Comparison of ENCODE assay signal across 35 mouse cellular contexts in the genomic region with DNA sequence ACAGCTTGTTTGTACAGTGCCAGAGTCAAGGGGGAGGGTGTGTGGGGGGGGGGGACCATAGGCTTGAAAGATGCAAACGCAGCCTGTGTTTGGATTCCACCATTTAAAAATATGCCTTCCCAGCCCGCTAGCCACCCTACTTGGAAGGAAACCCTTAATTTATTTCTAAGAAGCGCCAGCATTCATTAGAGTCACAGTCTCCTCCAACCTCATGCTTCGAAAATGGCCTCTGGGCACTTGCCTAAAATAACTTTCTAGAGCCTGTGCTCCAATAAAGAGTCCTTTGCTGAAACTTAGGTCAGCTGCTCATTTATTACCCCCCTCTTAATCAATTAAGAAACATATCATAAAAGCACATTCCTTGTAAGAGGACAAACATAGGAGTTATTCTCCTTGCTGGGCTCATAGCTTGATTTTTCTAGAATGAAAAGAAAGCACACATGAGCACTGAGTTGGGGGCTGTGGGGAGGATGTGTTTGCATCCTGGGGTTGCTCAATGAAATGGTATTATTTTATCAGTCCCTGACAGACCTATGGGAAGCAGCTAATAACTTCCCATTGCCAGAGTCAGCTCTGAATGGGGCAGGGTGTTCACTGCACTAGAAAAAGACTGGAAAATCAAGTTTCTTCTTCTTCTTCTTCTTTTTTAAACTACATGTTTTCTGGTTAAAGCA. TPM values are rescaled to one million over a fixed set of nuclear protein-coding genes. Genes with fewer than 3 reads are reported as not detected.
DNase-seq lines count a peak whose midpoint lies in the region; ATAC-seq and TF ChIP-seq lines count a peak whose summit lies in the region.
"Had no signal": no experiment of that assay in that cellular context is flagged by ENCODE, and none has a peak within 500 bp of the region (broad histone marks: within the 10 kb centered on the region; RNA-seq: fewer than 3 reads in every experiment).

No protein-coding gene starts in this region.

- H3K4me1 ChIP-seq in forebrain, postnatal 0 days (ENCODE audit: insufficient read depth): peaks cover 4% of the 10 kb centered on the region; the same call in 1 of the 2 replicates
- no peaks in the 10 kb centered on the region for H3K4me1 ChIP-seq in forebrain, embryonic 11.5 days (replicated peaks; ENCODE audit: control insufficient read depth, insufficient read depth, low read length)
- H3K4me1 ChIP-seq in lung, embryonic 14.5 days (ENCODE audit: insufficient read depth): no peaks in the 10 kb centered on the region
- no peaks in the 10 kb centered on the region for H3K4me1 ChIP-seq in lung, postnatal 0 days (ENCODE audit: insufficient read depth, low read depth, low read length)
- H3K4me1 ChIP-seq in stomach, embryonic 15.5 days: no peaks in the 10 kb centered on the region
- H3K4me1 ChIP-seq: intestine, embryonic 15.5 days had no signal

- H3K4me2 ChIP-seq in forebrain, postnatal 0 days (ENCODE audit: low read depth): no peak overlapping the region
- H3K4me2 ChIP-seq in forebrain, embryonic 11.5 days (ENCODE audit: low read depth, low read length, severe bottlenecking): no peak overlapping the region
- no peak overlapping the region for H3K4me2 ChIP-seq in lung, embryonic 14.5 days
- no peak overlapping the region for H3K4me2 ChIP-seq in lung, postnatal 0 days (replicated peaks; ENCODE audit: low read depth, low read length)
- no peak overlapping the region for H3K4me2 ChIP-seq in stomach, embryonic 15.5 days
- H3K4me2 ChIP-seq: intestine, embryonic 15.5 days had no signal

- 35% methylated on average over 4 of the region's 4 CpGs for WGBS in forebrain, postnatal 0 days
- whole genome bisulfite sequencing in forebrain, embryonic 11.5 days: 58% methylated on average over 4 of the region's 4 CpGs
- WGBS in lung, embryonic 14.5 days: 55% methylated on average over 4 of the region's 4 CpGs
- WGBS in lung, postnatal 0 days: 70% methylated on average over 4 of the region's 4 CpGs
- 53% methylated on average over 4 of the region's 4 CpGs for WGBS in stomach, embryonic 15.5 days

- H3K9ac ChIP-seq in forebrain, postnatal 0 days: no peak overlapping the region
- H3K9ac ChIP-seq in forebrain, embryonic 11.5 days (ENCODE audit: low read length): no peak overlapping the region
- no peak overlapping the region for H3K9ac ChIP-seq in lung, embryonic 14.5 days
- H3K9ac ChIP-seq in lung, postnatal 0 days (replicated peaks; ENCODE audit: low read depth): no peak overlapping the region
- no peak overlapping the region for H3K9ac ChIP-seq in stomach, embryonic 15.5 days
- H3K9ac ChIP-seq: intestine, embryonic 15.5 days had no signal

- H3K27ac ChIP-seq in forebrain, postnatal 0 days (ENCODE audit: low read depth, low read length): no peak overlapping the region
- H3K27ac ChIP-seq in forebrain, embryonic 11.5 days (ENCODE audit: low read depth, low read length): no peak overlapping the region
- 0 out of 2 replicates have a peak overlapping the region, but pooled peaks have one; percentile 7 for H3K27ac ChIP-seq in lung, embryonic 14.5 days (ENCODE audit: low read depth)
- H3K27ac ChIP-seq in lung, postnatal 0 days (ENCODE audit: low read length): no peak overlapping the region
- H3K27ac ChIP-seq in stomach, embryonic 15.5 days: 0 out of 2 replicates have a peak overlapping the region, but pooled peaks have one; percentile 16
- H3K27ac ChIP-seq: gastrocnemius, adult 2 months; heart, embryonic 10.5 days; intestine, embryonic 15.5 days had no signal

- H3K4me3 ChIP-seq in forebrain, postnatal 0 days (ENCODE audit: low read depth, low read length): no peak overlapping the region
- no peak overlapping the region for H3K4me3 ChIP-seq in forebrain, embryonic 11.5 days (ENCODE audit: low read depth, low read length)
- no peak overlapping the region for H3K4me3 ChIP-seq in lung, embryonic 14.5 days (ENCODE audit: low read depth, low read length)
- no peak overlapping the region for H3K4me3 ChIP-seq in lung, postnatal 0 days (ENCODE audit: low read depth, low read length)
- H3K4me3 ChIP-seq in stomach, embryonic 15.5 days (replicated peaks): no peak overlapping the region
- H3K4me3 ChIP-seq: gastrocnemius, adult 2 months; heart, embryonic 10.5 days; intestine, embryonic 15.5 days; midbrain, embryonic 10.5 days; myocyte had no signal

- no peaks in the 10 kb centered on the region for H3K27me3 ChIP-seq in forebrain, postnatal 0 days (ENCODE audit: insufficient read depth, low read length)
- no peaks in the 10 kb centered on the region for H3K27me3 ChIP-seq in forebrain, embryonic 11.5 days (ENCODE audit: control insufficient read depth, insufficient read depth, low read length)
- no peaks in the 10 kb centered on the region for H3K27me3 ChIP-seq in lung, embryonic 14.5 days (ENCODE audit: insufficient read depth, low read length)
- no peaks in the 10 kb centered on the region for H3K27me3 ChIP-seq in lung, postnatal 0 days (replicated peaks; ENCODE audit: insufficient read depth, low read length)
- no peaks in the 10 kb centered on the region for H3K27me3 ChIP-seq in stomach, embryonic 15.5 days (replicated peaks)
- H3K27me3 ChIP-seq: CH12.LX; intestine, embryonic 15.5 days had no signal

- no peak for TF ChIP-seq CTCF in forebrain, postnatal 0 days (IDR thresholded peaks at IDR 0.05; ENCODE audit: low read depth)
- no peak for TF ChIP-seq CTCF in lung, embryonic 14.5 days (IDR thresholded peaks at IDR 0.05; ENCODE audit: low read depth)
- no peak for TF ChIP-seq CTCF in lung, postnatal 0 days (IDR thresholded peaks at IDR 0.05)

- H3K9me3 ChIP-seq in forebrain, postnatal 0 days (ENCODE audit: low read length): no peaks in the 10 kb centered on the region
- H3K9me3 ChIP-seq in forebrain, embryonic 11.5 days (ENCODE audit: control insufficient read depth, low read length): no peaks in the 10 kb centered on the region; the same call in 1 of the 2 replicates
- no peaks in the 10 kb centered on the region for H3K9me3 ChIP-seq in lung, embryonic 14.5 days (ENCODE audit: low read depth, low read length)
- H3K9me3 ChIP-seq in lung, postnatal 0 days (ENCODE audit: low read length): no peaks in the 10 kb centered on the region
- H3K9me3 ChIP-seq in stomach, embryonic 15.5 days: no peaks in the 10 kb centered on the region
- H3K9me3 ChIP-seq: heart, embryonic 10.5 days; intestine, embryonic 15.5 days had no signal

- no peaks in the 10 kb centered on the region for H3K36me3 ChIP-seq in forebrain, postnatal 0 days (ENCODE audit: insufficient read depth)
- H3K36me3 ChIP-seq in forebrain, embryonic 11.5 days (ENCODE audit: control insufficient read depth, insufficient read depth, low read length): no peaks in the 10 kb centered on the region
- H3K36me3 ChIP-seq in lung, embryonic 14.5 days (ENCODE audit: insufficient read depth): no peaks in the 10 kb centered on the region
- H3K36me3 ChIP-seq in lung, postnatal 0 days (ENCODE audit: insufficient read depth, low read length): no peaks in the 10 kb centered on the region
- H3K36me3 ChIP-seq in stomach, embryonic 15.5 days: no peaks in the 10 kb centered on the region
- H3K36me3 ChIP-seq: heart, embryonic 10.5 days; intestine, embryonic 15.5 days had no signal

- no peak for DNase-seq in forebrain, postnatal 0 days
- no peak for DNase-seq in forebrain, embryonic 11.5 days (ENCODE audit: low spot score)
- DNase-seq in lung, embryonic 14.5 days: no peak
- DNase-seq in lung, postnatal 0 days (ENCODE audit: low spot score): no peak
- DNase-seq in fibroblast of lung, adult 2 months (ENCODE audit: low read depth): peak; percentile 38
- DNase-seq: adrenal gland, adult 8-10 months; B cell, adult 2 months; cerebellum, postnatal 36 days; gastrocnemius, adult 2 months; layer of hippocampus, postnatal 36 days; lung, postnatal 10 days had no signal

- no peak for TF ChIP-seq EP300 in lung, postnatal 0 days (IDR thresholded peaks at IDR 0.05)

- ATAC-seq in forebrain, postnatal 0 days: peak; percentile 19; the same call in 1 of the 2 replicates
- no peak for ATAC-seq in forebrain, embryonic 11.5 days (replicated peaks; ENCODE audit: low FRiP score)
- peak; percentile 48; the same call in 1 of the 2 replicates for ATAC-seq in lung, embryonic 14.5 days (ENCODE audit: insufficient read depth)
- ATAC-seq in lung, postnatal 0 days: no peak
- ATAC-seq in stomach, embryonic 15.5 days (ENCODE audit: insufficient read depth, low FRiP score, low read depth): no peak
- ATAC-seq in granulocyte monocyte progenitor cell, adult 5-6 weeks (replicated peaks; ENCODE audit: poor library complexity, severe bottlenecking): no peak
- ATAC-seq: activated CD4-positive, CD25-positive, alpha-beta regulatory T cell, adult 4 months; midbrain, embryonic 16.5 days had no signal

RNA-seq across cellular contexts. Expression of gene H2al2a, which starts 57.4 kb away (rescaled TPM):
- not detected in 2 replicates for total RNA-seq in forebrain, postnatal 0 days (2014; rRNA removed)
- polyA plus RNA-seq in forebrain, postnatal 0 days (2015; fragmentation: Nextera tagmentation; extraction: Ambion mirVana): not detected in 2 replicates
- not detected in 2 replicates for polyA plus RNA-seq in forebrain, embryonic 11.5 days (2014; fragmentation: Nextera tagmentation; extraction: Ambion mirVana)
- polyA plus RNA-seq in lung, embryonic 14.5 days (2014; fragmentation: Nextera tagmentation; extraction: Ambion mirVana): not detected in 2 replicates
- not detected in 2 replicates for polyA plus RNA-seq in lung, postnatal 0 days (2015; fragmentation: Nextera tagmentation; extraction: Ambion mirVana)
- polyA plus RNA-seq in stomach, embryonic 15.5 days (2015; fragmentation: Nextera tagmentation; extraction: Ambion mirVana): not detected in 2 replicates
- not detected in 2 replicates for total RNA-seq in granulocyte monocyte progenitor cell, adult 5-6 weeks (2014; fragmentation: Nextera tagmentation)
- total RNA-seq in granulocyte monocyte progenitor cell, adult 5-6 weeks (2017): not detected in 2 replicates
- total RNA-seq: adrenal gland, adult 8-10 months; CH12.LX; gastrocnemius, adult 2 months; gastrocnemius, postnatal 4 days; hematopoietic stem cell, adult 5-6 weeks; layer of hippocampus, adult 8-10 months; layer of hippocampus, postnatal 36 days; left cerebral cortex, postnatal 10 days; liver, adult 2 months; MEL had no signal
- polyA plus RNA-seq: activated CD4-positive, CD25-positive, alpha-beta regulatory T cell, adult 4 months; cerebellum, adult 2 months; frontal cortex, adult 2 months; heart, embryonic 10.5 days; heart, embryonic 16.5 days; hindbrain, embryonic 16.5 days; intestine, embryonic 15.5 days; liver, adult 2 months; liver, embryonic 16.5 days; midbrain, embryonic 10.5 days; midbrain, embryonic 16.5 days; myocyte; neural tube, embryonic 14.5 days; spleen, adult 2 months; stomach, embryonic 16.5 days; thymus, postnatal 0 days had no signal

Comparison
In these comparisons a context has a peak if more than half of its experiments do, and no peak if none do; other contexts are left out.
1. ATAC-seq: peak in forebrain, postnatal 0 days (single experiment) and lung, embryonic 14.5 days (single experiment); none in forebrain, embryonic 11.5 days (single experiment), lung, postnatal 0 days (single experiment), stomach, embryonic 15.5 days (single experiment) and granulocyte monocyte progenitor cell, adult 5-6 weeks (single experiment).
2. H3K27ac ChIP-seq: peak in lung, embryonic 14.5 days (single experiment) and stomach, embryonic 15.5 days (single experiment); none in forebrain, postnatal 0 days (single experiment), forebrain, embryonic 11.5 days (single experiment) and lung, postnatal 0 days (single experiment).